Mouse (Mus musculus) ES-Bruce4 (cell line): ENCODE measurements around the gene Mtnr1b.

ENCODE experiments used
- CTCF ChIP-seq: IDR thresholded peaks from one replicate; pipeline ENCODE4 v1.8.1; 2011; ENCODE audit warnings: low read depth, low read length
- POLR2A ChIP-seq: IDR thresholded peaks from one replicate; pipeline ENCODE4 v1.8.1; 2011; ENCODE audit warnings: low read length; ENCODE audit not compliant: insufficient read depth

DNA sequence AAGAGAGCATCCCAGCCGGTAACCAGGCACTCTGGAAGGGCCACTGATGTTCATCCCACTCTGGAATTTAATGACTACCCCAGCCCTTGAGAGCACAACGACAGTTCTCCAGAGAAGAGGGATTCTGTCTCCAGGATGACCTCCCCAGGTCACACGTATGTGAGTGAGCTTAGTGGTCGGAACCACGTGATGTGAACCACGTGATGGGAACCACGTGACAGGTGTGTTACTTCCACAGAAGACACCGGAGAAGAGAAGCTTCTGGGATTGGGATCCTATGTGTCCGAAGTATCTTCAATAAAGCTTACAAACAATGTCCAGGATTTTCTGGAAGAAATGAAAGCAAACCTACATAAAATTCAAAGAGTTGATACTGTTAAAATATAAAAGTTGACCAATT lies 82.3 kb downstream of the Mtnr1b start:
- no peak for TF ChIP-seq POLR2A
- TF ChIP-seq CTCF, result no peak
